Mouse (Mus musculus) intestine, embryonic 14.5 days (tissue): Measurements from ENCODE around the gene Aurkaip1. TPM values are rescaled to one million over a fixed set of nuclear protein-coding genes. Genes with fewer than 3 reads are reported as not detected.

Experiments used
- ATAC-seq: fragments of 200-750 bp; cut with Nextera tagmentation; replicated peaks from 2 replicates; pipeline ENCODE4 v1.8.0; 2017; ENCODE audit warnings: low read depth, moderate number of reproducible peaks, moderate TSS enrichment, moderate library complexity; ENCODE audit not compliant: low FRiP score, low TSS enrichment
- DNase-seq: peaks from one replicate; pipeline ENCODE4 v3.0.0-alpha.2; 2018; ENCODE audit warnings: low spot score
- H3K27ac ChIP-seq: fragments of 300-500 bp; sonication (generic); 2 replicates; pipeline ENCODE4 v1.5.1; 2014; ENCODE audit warnings: low read depth, mild to moderate bottlenecking, control low read depth
- H3K27me3 ChIP-seq: fragments of 300-500 bp; sonication (generic); replicated peaks from 2 replicates; pipeline ENCODE4 v1.6.1; 2014; ENCODE audit warnings: low read length, control low read depth; ENCODE audit not compliant: control insufficient read depth, insufficient read depth
- H3K36me3 ChIP-seq: fragments of 300-500 bp; sonication (generic); 2 replicates; pipeline ENCODE4 v1.6.1; 2014; ENCODE audit warnings: low read length, control low read depth; ENCODE audit not compliant: control insufficient read depth, insufficient read depth
- H3K4me1 ChIP-seq: fragments of 300-500 bp; sonication (generic); replicated peaks from 2 replicates; pipeline ENCODE4 v1.6.1; 2014; ENCODE audit warnings: low read length, control low read depth, mixed read lengths; ENCODE audit not compliant: control insufficient read depth, insufficient read depth
- H3K4me2 ChIP-seq: fragments of 300-500 bp; sonication (generic); 2 replicates; pipeline ENCODE4 v1.6.1; 2014; ENCODE audit warnings: low read length
- H3K4me3 ChIP-seq: fragments of 300-500 bp; sonication (generic); 2 replicates; pipeline ENCODE4 v1.5.1; 2014; ENCODE audit warnings: low read depth, low read length, control low read depth, mixed read lengths
- H3K9ac ChIP-seq: fragments of 300-500 bp; sonication (generic); 2 replicates; pipeline ENCODE4 v1.6.1; 2014; ENCODE audit warnings: mild to moderate bottlenecking, low read length
- H3K9me3 ChIP-seq: fragments of 300-500 bp; sonication (generic); 2 replicates; pipeline ENCODE4 v1.6.1; 2016; ENCODE audit warnings: low read length, control low read depth; ENCODE audit not compliant: control insufficient read depth
- WGBS: fragments of 180-500 bp; shearing (Covaris S2); extraction: QIAGEN DNeasy Blood & Tissue Kit; methylation state at CpG from one replicate; pipeline ENCODE4 v1.1.7; 2014; 5-methylcytosine and 5-hydroxymethylcytosine counted together
- polyA plus RNA-seq: library from polyadenylated mRNA; unstranded; fragments of >200 nt; fragmentation: Nextera tagmentation; extraction: Ambion mirVana; gene quantifications from 2 replicates; pipeline ENCODE4 v1.2.1, GENCODE M21; 2014

Gene Aurkaip1
- polyA plus RNA-seq, 1 experiment from 2014 or later, result 151 TPM

GRCm38 (mm10) chr4:155833836-155834235 is 2.8 kb downstream of the Aurkaip1 start:
- Histone ChIP-seq H3K9ac (no peak overlapping the region), H3K27me3 (no peaks in the 10 kb centered on the region), H3K36me3 (peaks cover 7% of the 10 kb centered on the region; the same call in 1 of the 2 replicates), H3K27ac (peak overlapping the region; percentile 63), H3K4me2 (no peak overlapping the region), H3K4me3 (no peak overlapping the region), H3K4me1 (peaks cover 32% of the 10 kb centered on the region), H3K9me3 (no peaks in the 10 kb centered on the region)
- WGBS, result 24% methylated on average over 2 of the region's 2 CpGs
- ATAC-seq, result no peak
- DNase-seq, result peak; percentile 87

- H3K4me3 ChIP-seq, result no peak overlapping the region
- no peaks in the 10 kb centered on the region for H3K9me3 ChIP-seq
- H3K4me2 ChIP-seq, result no peak overlapping the region
- H3K9ac ChIP-seq, result no peak overlapping the region
- H3K4me1 ChIP-seq, result peaks cover 48% of the 10 kb centered on the region
- no peak for ATAC-seq
- H3K27me3 ChIP-seq, result no peaks in the 10 kb centered on the region
- peak overlapping the region; percentile 87 for H3K27ac ChIP-seq
- peaks cover 9% of the 10 kb centered on the region; the same call in 1 of the 2 replicates for H3K36me3 ChIP-seq
- DNase-seq, result no peak
- WGBS, result 68% methylated on average over 11 of the region's 11 CpGs
These were observed 6.4 kb downstream of the Aurkaip1 start for GRCm38 (mm10) chr4:155837404-155838010.

DNA sequence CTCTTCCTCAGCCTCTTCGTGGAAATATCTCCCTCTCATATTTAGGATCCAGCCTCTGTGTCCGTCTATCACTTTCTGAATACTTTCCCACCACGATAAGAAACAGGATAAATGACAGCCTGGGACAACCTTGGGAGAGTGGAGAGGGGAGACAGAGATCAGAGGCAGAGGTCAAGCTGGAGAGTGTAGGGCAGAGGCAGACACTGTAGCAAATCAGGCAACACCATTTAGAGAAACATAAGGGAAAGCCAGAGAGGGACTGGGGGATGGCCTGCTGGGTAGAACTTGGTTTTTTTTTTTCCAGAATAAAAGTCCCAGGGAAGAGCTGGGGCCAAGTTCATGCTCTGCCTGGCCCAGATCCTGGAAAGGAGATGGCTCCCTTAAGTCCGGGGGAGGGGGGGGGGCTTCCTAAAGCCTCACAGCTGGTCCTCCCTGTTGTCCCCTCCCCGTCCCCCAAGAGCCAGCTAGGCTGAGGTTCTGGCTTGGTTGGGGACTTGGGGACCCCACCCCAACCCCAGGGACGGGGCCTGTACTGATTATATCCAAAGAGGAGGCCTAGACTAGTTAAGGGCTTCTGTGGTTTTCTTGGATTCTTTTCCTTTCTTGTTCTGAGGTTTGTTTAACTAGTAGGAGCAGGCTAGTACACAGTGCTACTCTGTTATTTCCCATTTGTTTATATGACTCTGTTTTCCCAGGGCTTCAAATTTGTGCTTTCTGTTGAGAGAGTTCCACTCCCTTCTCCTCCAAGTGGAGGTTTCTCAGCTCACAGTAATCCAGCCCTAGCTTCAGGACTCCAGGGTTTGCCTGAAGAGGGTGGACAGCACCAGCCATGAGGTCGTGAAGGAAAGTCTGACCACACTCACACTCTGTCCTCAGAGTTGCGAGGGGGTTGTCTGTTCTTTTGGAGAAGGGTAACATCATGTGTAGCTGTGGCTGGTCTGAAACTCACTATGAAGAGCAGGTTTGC is 7.4 kb downstream of the Aurkaip1 start:
- Histone ChIP-seq H3K27me3 (no peaks in the 10 kb centered on the region), H3K27ac (peak overlapping the region; percentile 87), H3K4me2 (0 out of 2 replicates have a peak overlapping the region, but pooled peaks have one; percentile 15), H3K9me3 (no peaks in the 10 kb centered on the region), H3K4me3 (no peak overlapping the region), H3K4me1 (peaks cover 42% of the 10 kb centered on the region), H3K9ac (no peak overlapping the region), H3K36me3 (peaks cover 12% of the 10 kb centered on the region)
- ATAC-seq (no peak), DNase-seq (no peak)
- WGBS, result 38% methylated on average over 8 of the region's 8 CpGs

DNA sequence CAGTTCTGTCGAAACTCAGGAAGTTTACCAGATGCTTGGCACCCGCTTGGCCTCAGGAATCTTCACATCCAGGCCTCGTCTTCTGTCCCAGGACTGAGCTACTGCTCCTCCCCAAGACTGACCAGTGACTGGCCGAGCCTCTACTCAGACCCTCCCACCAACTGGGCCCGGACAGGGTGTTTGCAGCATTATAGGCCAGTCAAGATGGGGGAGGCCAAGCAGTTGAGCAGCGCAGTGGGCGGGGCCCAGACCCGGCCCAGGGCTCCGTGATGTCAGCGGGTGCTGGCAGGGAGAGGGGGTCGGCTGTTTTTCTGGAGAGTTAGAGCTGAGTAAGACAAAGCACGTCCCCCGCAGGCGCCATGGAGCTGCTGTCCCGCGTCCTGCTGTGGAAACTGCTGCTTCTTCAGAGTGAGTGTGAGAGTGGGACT is 8.4 kb downstream of the Aurkaip1 start, which contains the start of gene Mxra8:
Mxra8 (plus strand) TSS at position 198 of the 428 bp plus-strand sequence.
- ATAC-seq (peak; percentile 76), DNase-seq (peak; percentile 75)
- Histone ChIP-seq H3K27me3 (no peaks in the 10 kb centered on the region), H3K4me1 (peaks cover 37% of the 10 kb centered on the region), H3K9ac (peak within 1 kb of the TSS; percentile 51), H3K27ac (peak within 1 kb of the TSS; percentile 87), H3K9me3 (no peaks in the 10 kb centered on the region), H3K4me2 (peak within 1 kb of the TSS; percentile 95), H3K36me3 (peaks cover 17% of the 10 kb centered on the region), H3K4me3 (peak within 1 kb of the TSS; percentile 43)
- 3% methylated on average over 16 of the region's 16 CpGs for WGBS

DNA sequence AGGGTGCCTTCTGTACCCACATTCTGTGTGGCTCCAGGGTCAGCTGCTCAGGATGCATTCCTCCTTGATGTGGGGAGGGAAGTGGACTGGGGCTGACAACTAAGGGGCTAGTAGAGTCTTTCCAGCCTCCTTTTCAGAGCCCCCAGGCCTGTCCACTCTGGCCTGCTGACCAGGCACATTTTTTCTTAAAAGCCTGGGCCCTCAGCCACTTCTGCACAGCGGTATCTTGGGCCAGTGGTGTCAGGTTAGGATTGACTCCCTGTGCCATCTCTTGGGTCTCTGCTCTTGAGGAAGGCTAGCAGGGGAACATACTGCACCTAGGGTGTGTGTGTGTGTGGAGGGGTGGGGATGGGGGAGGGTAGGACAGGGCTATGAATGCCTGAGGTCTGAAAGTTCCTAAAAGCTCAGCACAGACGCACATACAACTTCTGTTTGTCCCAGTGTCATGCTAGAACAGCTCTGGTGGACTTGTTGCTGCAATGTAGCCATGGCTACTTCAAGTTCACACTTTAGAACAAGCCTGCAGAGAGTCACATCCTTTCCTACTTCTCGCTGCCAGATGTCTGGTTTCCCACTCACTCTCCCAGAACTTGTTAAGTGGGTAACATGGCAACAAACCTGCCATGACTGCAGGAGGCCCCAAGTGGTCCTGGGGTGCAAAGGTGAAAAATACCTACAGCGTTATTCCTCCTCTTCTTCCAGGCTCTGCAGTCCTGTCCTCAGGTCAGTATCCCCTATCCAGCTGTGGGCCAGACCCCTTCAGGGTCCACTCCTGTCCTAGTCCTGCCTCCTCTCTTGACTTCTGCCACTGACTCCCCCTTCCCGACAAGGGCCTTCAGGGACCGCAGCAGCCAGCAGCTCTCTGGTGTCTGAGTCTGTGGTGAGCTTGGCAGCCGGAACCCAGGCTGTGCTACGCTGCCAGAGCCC is 9.3 kb downstream of the Aurkaip1 start:
- H3K4me1 ChIP-seq, result peaks cover 37% of the 10 kb centered on the region
- 11% methylated on average over 8 of the region's 8 CpGs for WGBS
- H3K4me3 ChIP-seq, result peak overlapping the region; percentile 43
- H3K9me3 ChIP-seq, result no peaks in the 10 kb centered on the region
- H3K36me3 ChIP-seq, result peaks cover 17% of the 10 kb centered on the region
- ATAC-seq, result peak; percentile 10; the same call in 1 of the 2 replicates
- H3K4me2 ChIP-seq, result peak overlapping the region; percentile 95
- no peaks in the 10 kb centered on the region for H3K27me3 ChIP-seq
- peak overlapping the region; percentile 51 for H3K9ac ChIP-seq
- no peak for DNase-seq
- peak overlapping the region; percentile 87 for H3K27ac ChIP-seq

- peaks cover 17% of the 10 kb centered on the region for H3K36me3 ChIP-seq
- DNase-seq (peak; percentile 75), ATAC-seq (peak; percentile 69)
- peak overlapping the region; percentile 87; the same call in 1 of the 2 replicates for H3K27ac ChIP-seq
- H3K9ac ChIP-seq, result peak overlapping the region; percentile 51
- H3K4me2 ChIP-seq, result peak overlapping the region; percentile 95
- H3K27me3 ChIP-seq, result no peaks in the 10 kb centered on the region
- peaks cover 37% of the 10 kb centered on the region for H3K4me1 ChIP-seq
- no peaks in the 10 kb centered on the region for H3K9me3 ChIP-seq
- H3K4me3 ChIP-seq, result peak overlapping the region; percentile 43
- WGBS, result under 1% methylated on average over 32 of the region's 32 CpGs
These were observed 10.0 kb downstream of the Aurkaip1 start for GRCm38 (mm10) chr4:155841003-155841454.

DNA sequence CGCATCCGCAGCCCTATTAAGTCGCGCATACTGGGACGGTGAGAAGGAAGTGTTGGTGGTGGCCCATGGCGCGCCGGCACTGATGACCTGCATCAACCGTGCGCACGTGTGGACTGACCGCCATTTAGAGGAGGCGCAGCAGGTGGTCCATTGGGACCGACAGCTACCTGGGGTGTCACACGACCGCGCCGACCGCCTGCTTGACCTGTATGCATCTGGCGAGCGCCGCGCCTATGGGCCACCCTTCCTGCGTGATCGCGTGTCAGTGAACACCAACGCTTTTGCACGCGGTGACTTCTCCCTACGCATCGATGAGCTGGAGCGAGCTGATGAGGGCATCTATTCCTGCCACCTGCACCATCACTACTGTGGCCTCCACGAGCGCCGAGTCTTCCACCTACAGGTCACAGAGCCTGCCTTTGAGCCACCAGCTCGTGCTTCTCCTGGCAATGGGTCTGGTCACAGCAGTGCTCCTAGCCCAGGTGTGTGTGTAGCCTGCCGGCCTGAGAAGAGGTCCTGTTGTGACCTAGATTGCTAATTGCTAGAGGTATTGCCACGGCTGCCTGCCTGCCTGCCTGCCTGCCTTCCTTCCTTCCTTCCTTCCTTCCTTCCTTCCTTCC is 10.7 kb downstream of the Aurkaip1 start:
- no peak overlapping the region for H3K27ac ChIP-seq
- H3K9ac ChIP-seq, result no peak overlapping the region
- peak overlapping the region; percentile 43; the same call in 1 of the 2 replicates for H3K4me3 ChIP-seq
- H3K9me3 ChIP-seq, result no peaks in the 10 kb centered on the region
- H3K27me3 ChIP-seq, result no peaks in the 10 kb centered on the region
- WGBS, result 41% methylated on average over 38 of the region's 38 CpGs
- H3K4me2 ChIP-seq, result peak overlapping the region; percentile 95
- 0 out of 2 replicates have a peak, but pooled peaks have one; percentile 4 for ATAC-seq
- DNase-seq, result no peak
- H3K4me1 ChIP-seq, result peaks cover 41% of the 10 kb centered on the region
- H3K36me3 ChIP-seq, result peaks cover 17% of the 10 kb centered on the region
